Mouse (Mus musculus) embryonic fibroblast, embryonic 13.5 days (primary cell): ENCODE results near the gene Hivep1.

Experiments
- CTCF ChIP-seq: IDR thresholded peaks from 2 replicates; pipeline ENCODE4 v1.5.1; 2011; ENCODE audit warnings: mild to moderate bottlenecking, control low read depth, low read length, moderate library complexity, borderline replicate concordance; ENCODE audit not compliant: insufficient read depth
- POLR2A ChIP-seq: IDR thresholded peaks from 2 replicates; pipeline ENCODE4 v1.6.1; 2011; ENCODE audit warnings: low read depth, mild to moderate bottlenecking, control low read depth, low read length, moderate library complexity

DNA sequence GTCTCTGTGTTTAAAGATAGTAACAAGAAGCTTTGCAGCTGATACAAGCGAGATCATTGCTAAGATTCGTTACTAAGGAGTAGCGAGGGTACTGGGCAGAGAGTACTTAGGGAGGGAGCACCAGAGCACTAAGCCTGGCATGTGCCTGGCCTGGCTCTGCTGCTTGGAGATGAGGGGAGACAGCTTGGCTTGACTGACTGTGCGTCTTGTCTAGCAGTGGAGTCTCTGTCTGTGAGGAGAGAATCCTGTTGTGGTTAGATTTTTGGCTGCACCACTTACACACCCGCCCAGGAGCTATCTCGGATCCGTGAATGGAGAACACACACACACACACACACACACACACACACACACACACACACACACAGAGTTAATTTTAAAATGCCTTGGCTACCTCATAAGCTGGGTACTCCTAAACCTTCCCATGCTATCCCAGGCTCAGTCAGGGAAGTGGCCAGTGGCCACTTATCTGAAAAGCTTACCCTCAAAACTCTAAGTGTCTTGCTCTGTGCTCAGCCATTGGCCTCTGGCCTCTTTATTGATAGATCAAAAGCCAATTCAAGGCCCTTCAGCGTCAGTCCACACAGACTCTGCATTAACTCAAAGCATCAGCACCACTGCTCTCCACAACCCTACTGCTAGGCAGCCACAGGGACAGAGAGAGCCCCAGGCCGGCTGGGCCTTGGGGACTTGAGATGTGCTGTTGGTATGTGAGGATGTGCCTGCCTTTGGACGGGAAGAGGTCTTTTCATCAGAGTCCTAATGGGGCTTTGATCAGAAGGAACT lies 28.5 kb downstream of the Hivep1 start:
- TF ChIP-seq POLR2A (no peak), CTCF (no peak)
